ENCODE assay signal across 10 mouse cellular contexts in genomic region chr14:80247575-80247974, GRCm38 (mm10).
A peak's percentile ranks its signal among the peaks of the same experiment; 100 is the strongest.
DNase-seq lines count a peak whose midpoint lies in the region; ATAC-seq and TF ChIP-seq lines count a peak whose summit lies in the region.
"Had no signal": no experiment of that assay in that cellular context is flagged by ENCODE, and none has a peak within 500 bp of the region (broad histone marks: within the 10 kb centered on the region; RNA-seq: fewer than 3 reads in every experiment).

No protein-coding gene starts in this region.

- peak; percentile 42 to 74 for DNase-seq in heart, adult 18-20 months
- DNase-seq in brain, embryonic 14.5 days (ENCODE audit: low read depth): peak; percentile 93
- DNase-seq in left cerebral cortex, adult 11 months (ENCODE audit: low spot score): peak; percentile 29
- DNase-seq in thymus, postnatal 36 days: no peak
- no peak for DNase-seq in retina, embryonic 14.5 days (ENCODE audit: low spot score)
- no peak for DNase-seq in stomach, postnatal 0 days (ENCODE audit: low spot score)

- no peaks in the 10 kb centered on the region for H3K9me3 ChIP-seq in heart, embryonic 11.5 days (replicated peaks; ENCODE audit: control insufficient read depth, low read length)
- no peaks in the 10 kb centered on the region for H3K9me3 ChIP-seq in stomach, postnatal 0 days (ENCODE audit: control insufficient read depth, low read length)
- H3K9me3 ChIP-seq: neural tube, embryonic 12.5 days had no signal

- H3K27ac ChIP-seq in heart, embryonic 11.5 days (ENCODE audit: low read depth, low read length): no peak overlapping the region
- H3K27ac ChIP-seq in stomach, postnatal 0 days (replicated peaks): no peak overlapping the region
- H3K27ac ChIP-seq: neural tube, embryonic 12.5 days had no signal

- no peak for TF ChIP-seq CTCF in brain, embryonic 14.5 days (IDR thresholded peaks at IDR 0.05; ENCODE audit: borderline replicate concordance, extremely low read depth, insufficient read depth, insufficient read length)
- TF ChIP-seq CTCF in stomach, postnatal 0 days (IDR thresholded peaks at IDR 0.05; ENCODE audit: low read depth): no peak

- H3K36me3 ChIP-seq in heart, embryonic 11.5 days (ENCODE audit: control insufficient read depth, insufficient read depth, low read length): no peaks in the 10 kb centered on the region
- H3K36me3 ChIP-seq in stomach, postnatal 0 days (ENCODE audit: control insufficient read depth, insufficient read depth, low read length): no peaks in the 10 kb centered on the region
- H3K36me3 ChIP-seq: neural tube, embryonic 12.5 days had no signal

- no peaks in the 10 kb centered on the region for H3K27me3 ChIP-seq in heart, embryonic 11.5 days (ENCODE audit: control insufficient read depth, insufficient read depth, low read length)
- no peaks in the 10 kb centered on the region for H3K27me3 ChIP-seq in stomach, postnatal 0 days (ENCODE audit: control insufficient read depth, insufficient read depth, low read length)
- H3K27me3 ChIP-seq: neural tube, embryonic 12.5 days had no signal

- TF ChIP-seq POLR2A in brain, embryonic 14.5 days (IDR thresholded peaks at IDR 0.05; ENCODE audit: borderline replicate concordance, extremely low read depth, insufficient read depth, insufficient read length, poor library complexity, severe bottlenecking): no peak

- ATAC-seq in heart, embryonic 11.5 days (replicated peaks; ENCODE audit: insufficient number of reproducible peaks, low FRiP score, low TSS enrichment): no peak
- peak; percentile 77 for ATAC-seq in frontal cortex, adult (ENCODE audit: low TSS enrichment)
- ATAC-seq in stomach, postnatal 0 days (ENCODE audit: low FRiP score, low TSS enrichment): no peak

- no peak for TF ChIP-seq EP300 in stomach, postnatal 0 days (optimal IDR thresholded peaks at IDR 0.05)

- no peak overlapping the region for H3K4me2 ChIP-seq in heart, embryonic 11.5 days
- H3K4me2 ChIP-seq in stomach, postnatal 0 days (replicated peaks; ENCODE audit: low read depth): no peak overlapping the region
- H3K4me2 ChIP-seq: liver, embryonic 11.5 days; neural tube, embryonic 12.5 days had no signal

- WGBS in heart, embryonic 11.5 days (ENCODE audit: insufficient replicate concordance): 77% methylated on average over 2 of the region's 2 CpGs
- 74% methylated on average over 2 of the region's 2 CpGs for WGBS in stomach, postnatal 0 days

- no peak overlapping the region for H3K4me3 ChIP-seq in heart, embryonic 11.5 days (ENCODE audit: low read depth, low read length)
- no peak overlapping the region for H3K4me3 ChIP-seq in stomach, postnatal 0 days (ENCODE audit: low read depth, low read length)
- H3K4me3 ChIP-seq: neural tube, embryonic 12.5 days had no signal

- H3K9ac ChIP-seq in heart, embryonic 11.5 days (ENCODE audit: low read depth, low read length): no peak overlapping the region
- H3K9ac ChIP-seq in stomach, postnatal 0 days (ENCODE audit: low read length): no peak overlapping the region
- H3K9ac ChIP-seq: neural tube, embryonic 12.5 days had no signal

- H3K4me1 ChIP-seq in heart, embryonic 11.5 days (ENCODE audit: control insufficient read depth, insufficient read depth, low read length): no peaks in the 10 kb centered on the region
- H3K4me1 ChIP-seq in stomach, postnatal 0 days (replicated peaks; ENCODE audit: control insufficient read depth, insufficient read depth): no peaks in the 10 kb centered on the region
- H3K4me1 ChIP-seq: neural tube, embryonic 12.5 days had no signal

Comparison
In these comparisons a context has a peak if more than half of its experiments do, and no peak if none do; other contexts are left out.
1. DNase-seq: peak in heart, adult 18-20 months (2 of 2), brain, embryonic 14.5 days (single experiment) and left cerebral cortex, adult 11 months (single experiment); none in thymus, postnatal 36 days (0 of 2), retina, embryonic 14.5 days (single experiment) and stomach, postnatal 0 days (single experiment).